Mouse (Mus musculus): ENCODE measurements around the gene Maz.

The Maz gene

DNA sequence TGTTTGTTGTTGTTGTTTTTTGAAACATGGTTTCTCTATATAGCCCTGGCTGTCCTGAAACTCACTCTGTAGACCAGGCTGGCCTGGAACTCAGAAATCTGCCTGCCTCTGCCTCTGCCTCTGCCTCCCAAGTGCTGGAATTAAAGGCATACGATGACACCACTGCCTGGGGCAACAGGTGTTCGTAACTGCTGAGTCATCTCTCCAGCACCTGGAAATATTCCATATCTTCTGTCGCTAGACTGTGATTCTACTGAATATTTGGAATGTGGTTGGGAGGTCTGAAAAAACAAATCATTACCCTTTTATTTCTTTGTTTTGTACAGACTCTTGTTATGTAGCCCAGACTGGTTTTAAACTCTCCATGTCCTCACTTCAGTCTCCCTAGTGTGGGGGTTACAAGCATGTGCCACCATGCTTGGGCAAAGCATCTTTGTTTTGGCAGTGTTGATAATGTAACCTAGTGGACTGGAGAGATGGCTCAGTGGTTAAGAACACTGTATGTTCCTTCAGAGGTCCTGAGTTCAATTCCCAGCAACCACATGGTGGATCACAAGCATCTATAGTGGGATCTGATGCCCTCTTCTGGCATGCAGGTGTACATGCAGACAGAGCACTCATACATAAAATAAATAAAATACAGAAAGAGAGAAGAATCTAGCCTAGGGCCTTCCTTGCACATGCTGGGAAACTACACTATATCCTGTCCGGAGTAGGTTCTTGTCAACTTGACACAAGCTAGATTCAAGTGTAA lies 22.5 kb downstream of the Maz start:
- DNase-seq, result no peak

DNA sequence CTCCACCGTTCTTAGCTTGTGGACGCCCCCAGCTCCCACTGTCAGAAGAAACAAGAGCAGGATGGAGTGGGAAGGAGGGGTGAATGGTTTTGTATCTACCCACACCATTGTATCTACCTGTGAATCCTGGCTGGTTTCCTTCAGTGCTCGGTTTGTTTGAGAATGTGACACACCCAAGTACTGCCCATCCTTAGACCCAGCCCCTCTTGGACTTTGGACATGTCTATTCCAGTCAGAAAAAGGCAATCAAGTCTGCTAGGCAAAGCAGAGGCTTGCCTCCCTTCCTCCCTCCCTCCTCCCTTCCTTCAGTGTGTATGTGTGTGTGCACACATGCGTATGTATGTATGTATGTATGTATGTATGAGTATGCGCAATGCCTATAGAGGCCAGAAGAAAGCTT lies 23.2 kb downstream of the Maz start:
- DNase-seq, result no peak

DNA sequence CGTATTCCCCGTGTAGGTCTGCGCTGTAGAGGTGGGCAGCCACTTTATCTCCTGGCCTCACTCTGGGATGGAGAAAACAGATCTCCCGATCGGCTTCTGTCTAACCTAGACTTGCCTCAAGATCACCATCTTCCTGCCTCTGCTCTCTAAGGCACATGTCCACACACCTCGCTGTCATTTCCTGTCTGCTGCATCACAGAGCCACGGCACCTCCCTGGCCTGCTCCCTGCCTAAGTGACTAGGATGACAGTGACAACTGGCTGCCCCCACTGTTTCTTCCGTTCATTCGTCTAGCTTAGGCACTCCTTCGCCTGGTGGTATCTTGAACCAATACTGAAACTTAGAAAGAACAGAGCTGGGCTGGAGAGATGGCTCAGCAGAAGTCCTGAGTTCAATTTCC lies 27.3 kb downstream of the Maz start:
- no peak for DNase-seq

DNA sequence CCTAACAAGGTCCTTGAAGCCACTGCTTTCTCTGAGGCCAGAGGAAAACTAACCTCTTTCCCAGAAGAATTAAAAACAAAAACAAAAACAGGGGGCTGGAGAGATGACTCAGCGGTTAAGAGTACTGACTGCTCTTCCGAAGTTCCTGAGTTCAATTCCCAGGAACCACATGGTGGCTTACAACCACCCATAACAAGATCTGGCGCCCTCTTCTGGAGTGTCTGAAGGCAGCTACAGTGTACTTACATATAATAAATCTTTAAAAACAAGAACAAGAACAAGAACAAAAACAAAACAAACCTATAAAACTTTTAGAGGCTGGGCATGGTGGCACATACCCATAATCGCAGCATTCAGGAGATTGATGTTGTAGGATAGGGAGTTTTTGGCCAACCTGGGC lies 30.4 kb downstream of the Maz start:
- DNase-seq, result no peak

DNA sequence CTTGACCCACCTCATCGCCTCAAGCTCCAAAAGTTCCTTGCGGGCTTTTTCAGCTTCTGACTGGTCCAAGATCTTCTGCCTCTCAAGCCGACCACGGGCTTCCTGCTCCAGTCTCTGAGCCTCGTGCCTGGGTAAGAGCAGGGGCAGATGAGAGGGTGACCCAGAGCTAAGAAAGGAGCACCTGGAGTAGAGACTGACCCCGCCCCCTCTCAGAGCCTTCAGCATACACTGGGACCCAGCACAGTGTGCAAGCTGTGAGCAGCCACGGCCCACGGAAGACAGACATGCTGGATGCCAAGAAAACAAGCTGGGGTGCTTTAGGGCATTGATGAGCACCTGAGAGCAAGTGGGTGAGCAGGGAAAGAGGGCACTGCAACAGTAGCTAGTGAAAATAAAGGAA lies 38.0 kb downstream of the Maz start:
- no peak for DNase-seq

DNA sequence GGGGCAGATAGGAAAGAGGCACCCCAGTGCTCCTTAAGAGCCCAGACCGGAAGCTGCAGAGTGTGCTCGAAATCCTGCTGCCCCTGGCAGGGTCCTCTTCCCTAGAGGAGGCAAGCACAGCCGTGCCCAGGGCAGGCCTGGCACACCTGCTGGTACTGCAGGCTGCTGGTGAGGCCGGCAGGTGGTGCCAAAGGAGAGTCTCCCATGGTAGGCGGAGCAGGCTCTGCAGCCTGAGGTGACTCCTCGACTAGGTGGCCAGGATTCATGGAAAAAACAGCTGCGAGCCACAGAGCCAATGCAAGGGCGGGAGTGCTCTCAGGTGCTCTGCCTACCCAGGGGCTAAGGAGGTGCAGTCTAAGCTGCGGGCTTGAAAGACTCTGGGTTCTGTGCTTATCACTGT lies 40.5 kb downstream of the Maz start:
- peak; percentile 75 for DNase-seq

DNA sequence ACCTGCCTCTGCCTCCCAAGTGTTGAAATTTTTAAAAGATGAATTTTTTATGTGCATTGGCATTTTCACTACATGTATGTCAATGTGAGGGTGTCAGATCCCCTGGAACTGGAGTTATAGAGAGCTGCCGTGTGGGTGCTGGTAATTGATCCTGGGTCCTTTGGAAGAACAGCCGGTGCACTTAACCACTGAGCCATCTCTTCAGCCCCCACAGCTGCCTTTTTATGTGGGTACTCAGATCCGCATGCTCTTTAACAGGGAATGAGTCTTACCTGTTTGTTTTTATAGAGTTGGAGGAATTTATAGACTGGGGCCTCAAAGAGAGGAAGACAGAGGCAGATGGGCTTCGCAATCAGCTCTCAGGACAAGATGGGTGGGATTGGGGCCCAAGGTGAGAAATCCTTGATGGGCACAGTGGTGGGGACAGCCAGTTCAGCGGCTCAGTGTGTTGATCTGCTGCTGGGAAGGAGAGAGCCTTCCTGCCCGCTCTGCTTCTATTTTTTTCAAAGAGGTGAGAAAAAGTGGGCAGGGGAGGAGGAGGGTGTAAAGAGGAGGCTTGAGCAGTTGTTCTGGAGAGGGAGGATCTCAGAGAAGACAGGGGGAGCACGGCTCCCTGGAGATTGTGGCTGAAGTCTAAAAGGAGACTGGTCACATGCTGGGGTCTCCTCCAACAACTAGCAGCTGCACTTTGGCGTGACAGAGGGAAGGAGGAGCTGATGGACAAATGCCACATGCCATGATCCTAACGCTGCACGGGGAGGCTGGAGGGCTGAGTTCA lies 42.0 kb downstream of the Maz start:
- no peak for DNase-seq

DNA sequence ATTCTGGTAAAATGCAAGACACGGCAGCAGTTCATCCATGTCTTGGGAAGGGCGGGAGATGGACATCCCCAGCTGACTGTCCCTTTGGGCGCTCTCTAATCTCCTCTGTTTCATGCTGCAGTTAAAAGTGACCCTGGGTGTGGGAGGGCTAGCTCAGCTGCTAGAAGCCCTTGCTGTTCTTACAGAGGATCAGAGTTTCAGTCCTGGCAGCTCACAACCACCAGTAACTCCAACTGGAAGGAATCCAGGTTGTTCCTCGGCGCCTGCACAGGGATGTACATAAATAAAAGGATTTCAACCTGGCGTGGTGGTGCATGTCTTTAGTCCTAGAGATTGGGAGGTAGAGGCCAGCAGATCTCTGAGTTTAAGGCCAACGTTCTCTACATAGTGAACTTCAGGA lies 43.7 kb downstream of the Maz start:
- no peak for DNase-seq

DNA sequence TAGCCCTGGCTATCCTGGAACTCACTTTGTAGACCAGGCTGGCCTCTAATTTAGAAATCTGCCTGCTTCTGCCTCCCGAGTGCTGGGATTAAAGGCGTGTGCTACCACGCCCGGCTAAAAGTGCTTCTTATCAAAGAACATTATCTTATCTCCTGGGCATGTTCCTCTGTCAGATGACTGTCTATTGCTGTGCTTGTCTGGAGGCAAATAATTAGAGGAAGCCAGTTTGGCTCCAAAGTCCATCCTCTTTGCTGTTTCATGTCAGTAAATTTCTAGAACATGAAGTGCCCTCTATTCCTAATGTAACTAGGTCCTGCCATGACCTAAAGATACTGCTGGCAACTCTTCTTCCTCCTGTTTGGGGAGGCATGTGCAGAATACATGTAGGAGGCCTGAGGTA lies 44.8 kb downstream of the Maz start:
- DNase-seq, result no peak

DNA sequence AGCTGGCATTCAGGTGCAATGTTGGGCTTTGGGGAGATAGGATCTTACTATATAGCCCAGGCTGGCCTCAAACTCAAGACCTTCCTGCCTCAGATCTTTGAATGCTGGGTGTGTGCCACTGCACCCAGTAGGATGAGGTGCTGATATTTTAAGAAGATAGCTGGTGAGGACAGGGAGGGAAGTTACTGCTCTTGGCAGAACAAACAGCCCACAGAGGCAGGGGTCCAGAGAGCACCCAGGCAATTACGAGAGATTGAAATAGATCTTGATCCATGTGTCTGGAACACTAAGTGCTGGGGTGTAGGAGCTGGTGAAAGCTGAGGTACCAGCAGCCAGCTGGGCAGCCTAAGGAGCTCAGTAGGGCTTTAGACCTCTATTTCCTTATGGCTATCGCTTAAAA lies 45.2 kb downstream of the Maz start:
- no peak for DNase-seq

DNA sequence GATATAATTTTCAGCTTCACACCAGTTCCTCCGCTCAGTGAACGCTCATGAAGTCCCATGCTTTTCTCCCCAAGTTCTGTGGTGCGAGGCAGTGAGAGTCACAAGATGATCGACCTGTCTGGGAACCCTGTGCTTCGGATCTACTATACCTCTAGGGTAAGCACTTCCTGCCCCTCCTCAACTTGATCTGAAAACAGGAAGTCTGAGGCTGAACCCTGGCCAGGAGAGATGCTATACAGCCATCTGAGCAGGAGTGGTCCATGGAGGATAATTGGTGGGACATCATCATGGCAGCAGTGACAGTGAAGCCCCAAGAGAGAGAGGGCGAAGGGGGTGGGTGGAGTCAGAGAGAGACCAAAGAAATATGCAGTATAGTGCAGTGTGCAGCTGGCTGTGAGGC lies 48.0 kb downstream of the Maz start:
- DNase-seq, result no peak

DNA sequence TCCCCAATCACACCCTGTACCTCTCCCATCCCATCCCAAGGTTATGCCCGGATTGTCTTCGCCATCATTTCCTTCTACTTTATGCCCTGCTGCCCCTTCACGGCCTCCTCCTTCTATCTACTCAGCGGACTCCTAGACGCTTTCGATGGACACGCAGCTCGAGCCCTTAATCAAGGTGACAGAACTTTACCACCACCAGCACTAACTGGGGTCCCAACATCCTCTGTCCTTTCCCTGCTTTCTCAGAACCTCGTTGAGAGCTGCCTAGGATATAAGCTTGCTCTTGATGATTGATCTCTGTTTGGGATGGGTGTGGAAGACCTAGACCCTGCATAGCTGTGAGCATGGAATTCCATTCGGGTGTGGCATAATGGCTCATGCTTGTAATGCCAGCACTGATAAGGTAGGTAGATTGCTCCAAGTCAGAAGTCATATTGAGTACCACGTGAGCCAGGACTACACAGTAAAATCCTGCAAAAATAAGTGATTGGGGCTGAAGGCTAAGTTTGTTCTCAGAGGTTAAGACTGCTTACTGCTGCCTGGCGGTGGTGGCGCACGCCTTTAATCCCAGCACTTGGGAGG lies 49.9 kb downstream of the Maz start:
- DNase-seq, result peak; percentile 23

DNA sequence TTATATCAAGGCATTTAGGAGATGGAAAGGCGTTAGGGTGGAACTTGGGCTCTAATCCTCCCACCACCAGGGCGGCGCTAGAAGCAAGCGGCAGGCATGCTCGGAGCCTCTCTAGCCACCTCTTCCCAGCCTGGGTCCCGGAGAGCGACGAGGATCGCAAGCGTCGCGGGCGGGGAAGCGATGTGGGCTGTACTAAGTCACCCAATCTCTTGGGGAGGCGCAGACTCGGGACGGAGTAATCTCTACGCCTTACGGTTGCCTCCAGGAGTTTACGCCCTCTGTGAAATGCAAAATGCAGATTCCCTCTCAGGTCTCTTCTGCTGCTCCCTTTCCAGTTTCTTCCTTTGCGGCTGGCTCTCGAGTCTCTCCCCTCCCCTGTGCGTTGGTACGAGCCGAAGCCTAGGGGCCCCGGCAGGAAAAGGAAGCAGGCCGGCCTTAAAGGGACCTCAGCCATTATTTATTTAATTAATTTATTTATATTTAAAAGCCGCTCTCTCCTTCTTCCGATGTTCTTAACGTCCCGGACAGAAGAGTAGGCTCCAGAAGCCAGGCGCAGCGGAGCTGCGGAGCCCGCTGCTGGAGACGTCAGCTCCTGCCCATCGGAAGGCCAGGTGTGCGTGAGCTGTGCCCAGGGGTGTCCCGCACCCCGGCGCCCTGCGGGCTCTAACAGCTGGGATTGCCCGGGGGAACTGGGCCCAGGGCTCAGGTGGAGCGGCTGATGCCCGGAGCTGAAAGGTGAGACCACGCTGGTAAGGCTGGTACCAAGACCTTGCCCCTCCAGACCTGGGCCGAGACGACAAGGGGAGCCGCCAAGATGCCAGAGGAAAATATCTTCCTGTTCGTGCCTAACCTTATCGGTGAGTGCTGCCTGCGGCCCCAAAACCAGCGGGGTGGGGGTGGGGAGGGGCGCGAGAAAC lies 50.6 kb downstream of the Maz start, which contains the start of gene Cdiptos:
Gene Cdiptos (minus strand): TSS at position 149 of the 917 bp plus-strand sequence.
- DNase-seq, result peak; percentile 97

DNA sequence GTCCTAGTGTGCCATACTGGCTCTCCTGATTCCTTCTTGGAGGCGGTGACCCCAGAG lies 51.1 kb downstream of the Maz start, which contains the start of gene Cdipt:
Gene Cdipt (plus strand): TSS at position 22 of the 57 bp plus-strand sequence.
- DNase-seq, result no peak

DNA sequence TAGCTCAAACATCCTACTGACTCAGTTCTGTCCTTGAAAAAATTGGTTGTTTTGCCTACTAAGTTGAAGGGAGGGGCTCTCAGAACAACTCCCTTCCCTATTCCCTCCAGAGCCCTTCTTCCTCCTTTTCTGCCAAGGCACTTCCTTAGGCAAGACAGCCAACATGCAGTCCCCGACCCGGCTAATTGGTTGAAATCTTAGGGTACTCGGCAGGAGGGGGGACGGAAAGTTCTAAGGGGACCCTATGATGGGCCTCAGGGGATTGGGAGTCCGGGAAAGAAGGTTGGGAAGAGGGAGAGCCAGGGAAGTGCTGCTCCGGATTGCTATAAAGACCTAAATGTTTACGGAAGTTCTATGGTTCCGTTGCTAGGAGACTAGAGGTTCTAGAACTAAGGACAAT lies 51.3 kb downstream of the Maz start:
- DNase-seq, result no peak
